Mouse (Mus musculus) lung, adult 2 months (tissue): ENCODE results near the gene Cfh. TPM values are rescaled to one million over a fixed set of nuclear protein-coding genes. Genes with fewer than 3 reads are reported as not detected.
A peak's percentile ranks its signal among the peaks of the same experiment; 100 is the strongest.
"Not testable (repeated sequence)": the region's sequence is repeated elsewhere in the genome, so short reads cannot be mapped to it uniquely, and the experiment has no call there.

ENCODE experiments used
- DNase-seq: peaks from one replicate; pipeline ENCODE4 v3.0.0; 2022
- H3K4me1 ChIP-seq: fragments of 200-500 bp; 2 replicates; pipeline ENCODE4 v1.6.1; 2011; ENCODE audit warnings: low read length; ENCODE audit not compliant: control insufficient read depth, insufficient read depth
- H3K4me3 ChIP-seq: fragments of 200-500 bp; replicated peaks from 2 replicates; pipeline ENCODE3; 2011; ENCODE audit warnings: low read depth, mild to moderate bottlenecking, control low read depth, low read length; ENCODE audit errors: extremely low read depth
- CTCF ChIP-seq: fragments of 200-500 bp; IDR thresholded peaks from 2 replicates; pipeline ENCODE4 v1.5.1; 2011; ENCODE audit warnings: mild to moderate bottlenecking, low read length, control low read depth; ENCODE audit not compliant: insufficient read depth
- POLR2A ChIP-seq: fragments of 200-500 bp; IDR thresholded peaks from 2 replicates; pipeline ENCODE4 v1.6.1; 2011; ENCODE audit warnings: low read depth, mild to moderate bottlenecking, control low read depth, low read length, borderline replicate concordance; ENCODE audit errors: extremely low read depth
- WGBS: fragments of 180-500 bp; shearing (Covaris S2); methylation state at CpG from one replicate; pipeline ENCODE4 v1.1.7; 2018; 5-methylcytosine and 5-hydroxymethylcytosine counted together
- polyA plus RNA-seq: library from polyadenylated mRNA; depleted of rRNA; stranded (reverse); fragments of >200 nt; gene quantifications from 2 replicates; pipeline ENCODE4 v1.2.3, GENCODE M21; 2012; rRNA removed

Gene Cfh
- 18.4 and 29.7 TPM in 2 replicates for polyA plus RNA-seq

- H3K4me3 ChIP-seq, result peak within 1 kb of the TSS; percentile 51
- not testable (repeated sequence) for DNase-seq, H3K4me1 ChIP-seq
Measured at GRCm38 (mm10) chr1:140183664-140184063, at the start of gene Cfh. Gene Cfh (minus strand): TSS chr1:140183764.

GRCm38 (mm10) chr1:140226673-140227072 is 43.1 kb upstream of the Cfh start:
- H3K4me3 ChIP-seq, result no peak overlapping the region
- WGBS, result 60% methylated on average over 8 of the region's 8 CpGs
- no peak for DNase-seq
- H3K4me1 ChIP-seq, result no peaks in the 10 kb centered on the region
- TF ChIP-seq CTCF (no peak), POLR2A (no peak)

- 58% methylated on average over 2 of the region's 3 CpGs for WGBS
- TF ChIP-seq CTCF (no peak), POLR2A (no peak)
- H3K4me1 ChIP-seq, result no peaks in the 10 kb centered on the region
- no peak overlapping the region for H3K4me3 ChIP-seq
- DNase-seq, result no peak
Measured at GRCm38 (mm10) chr1:140225221-140225620, 41.7 kb upstream of the Cfh start.

GRCm38 (mm10) chr1:140205329-140205728 is 21.8 kb upstream of the Cfh start:
- WGBS, result 54% methylated on average over 2 of the region's 2 CpGs
- Histone ChIP-seq H3K4me1 (no peaks in the 10 kb centered on the region), H3K4me3 (no peak overlapping the region)
- no peak for DNase-seq
- TF ChIP-seq CTCF (no peak), POLR2A (no peak)

GRCm38 (mm10) chr1:140188500-140188899 is 4.9 kb upstream of the Cfh start:
- WGBS, result 72% methylated on average over 2 of the region's 2 CpGs
- not testable (repeated sequence) for H3K4me1 ChIP-seq, H3K4me3 ChIP-seq, DNase-seq

- Histone ChIP-seq H3K4me1 (no peaks in the 10 kb centered on the region), H3K4me3 (peak overlapping the region; percentile 51)
- WGBS, result 32% methylated on average over 2 of the region's 2 CpGs
- peak; percentile 24; the same call in 1 of the 2 replicates for TF ChIP-seq POLR2A
- TF ChIP-seq CTCF, result no peak
- no peak for DNase-seq
Measured at GRCm38 (mm10) chr1:140183208-140183607, 356 bp downstream of the Cfh start.

- 53% methylated on average over 1 of the region's 1 CpGs for WGBS
- TF ChIP-seq CTCF (no peak), POLR2A (no peak)
- H3K4me3 ChIP-seq, result no peak overlapping the region
Measured at GRCm38 (mm10) chr1:140180125-140180524, 3.4 kb downstream of the Cfh start.

GRCm38 (mm10) chr1:140175442-140175841 is 8.1 kb downstream of the Cfh start:
- no peak for DNase-seq
- H3K4me1 ChIP-seq, result no peaks in the 10 kb centered on the region
- TF ChIP-seq POLR2A, result no peak
- no peak for TF ChIP-seq CTCF
- H3K4me3 ChIP-seq, result no peak overlapping the region
- WGBS, result 46% methylated on average over 2 of the region's 2 CpGs

More at GRCm38 (mm10) chr1:140180125-140180524, 3.4 kb downstream of the Cfh start:
- no peaks in the 10 kb centered on the region for H3K4me1 ChIP-seq
- DNase-seq, result no peak

GRCm38 (mm10) chr1:140171581-140172154 is 11.9 kb downstream of the Cfh start:
- TF ChIP-seq POLR2A (no peak), CTCF (no peak)
- H3K4me3 ChIP-seq, result no peak overlapping the region
- DNase-seq, result no peak
- WGBS, result 21% methylated on average over 4 of the region's 4 CpGs
- no peaks in the 10 kb centered on the region for H3K4me1 ChIP-seq

- Histone ChIP-seq H3K4me3 (no peak overlapping the region), H3K4me1 (no peaks in the 10 kb centered on the region)
- no peak for DNase-seq
- 82% methylated on average over 2 of the region's 3 CpGs for WGBS
- no peak for TF ChIP-seq CTCF
- TF ChIP-seq POLR2A, result no peak
Measured at GRCm38 (mm10) chr1:140158970-140159369, 24.6 kb downstream of the Cfh start.

GRCm38 (mm10) chr1:140069471-140069870 is 114.1 kb downstream of the Cfh start:
- no peaks in the 10 kb centered on the region for H3K4me1 ChIP-seq
- no peak for DNase-seq
- no peak overlapping the region for H3K4me3 ChIP-seq
- no peak for TF ChIP-seq CTCF
- TF ChIP-seq POLR2A, result no peak

Other genes with a start within 250 kb of the Cfh start
- gene Kcnt2, start 62.4 kb upstream of the Cfh start, polyA plus RNA-seq, result 0.11 TPM in 2 replicates